Mouse (Mus musculus): ENCODE measurements around the gene Asb17. TPM values are rescaled to one million over a fixed set of nuclear protein-coding genes. Genes with fewer than 3 reads are reported as not detected.

Asb17 gene
- polyA plus RNA-seq, 1 experiment, result 0.16 TPM

GRCm38 (mm10) chr3:153837593-153837992 is 6.4 kb upstream of the Asb17 start:
- no peaks in the 10 kb centered on the region for H3K4me1 ChIP-seq (ENCODE audit: control insufficient read depth, insufficient read depth, insufficient read length)
- no peak for DNase-seq (ENCODE audit: low read depth in 1 of 2, low spot score in 2 of 2)
- H3K36me3 ChIP-seq (ENCODE audit: control insufficient read depth, insufficient read depth, low read length), result no peaks in the 10 kb centered on the region
- TF ChIP-seq POLR2A (IDR thresholded peaks at IDR 0.05; ENCODE audit: low read depth, low read length) (no peak), CTCF (IDR thresholded peaks at IDR 0.05; ENCODE audit: extremely low read depth, insufficient read depth, insufficient read length, insufficient replicate concordance) (no peak)
- H3K4me3 ChIP-seq (ENCODE audit: extremely low read depth, insufficient read depth, insufficient read length), result no peak overlapping the region
- H3K27me3 ChIP-seq (ENCODE audit: control insufficient read depth, insufficient read depth, low read length), result no peaks in the 10 kb centered on the region
- WGBS, result 37% methylated on average over 4 of the region's 4 CpGs
- no peak overlapping the region for H3K27ac ChIP-seq (ENCODE audit: insufficient read depth, low read length)

- H3K4me3 ChIP-seq (ENCODE audit: extremely low read depth, insufficient read depth, insufficient read length), result no peak overlapping the region
- TF ChIP-seq CTCF (IDR thresholded peaks at IDR 0.05; ENCODE audit: extremely low read depth, insufficient read depth, insufficient read length, insufficient replicate concordance) (no peak), POLR2A (IDR thresholded peaks at IDR 0.05; ENCODE audit: low read depth, low read length) (no peak)
- H3K27me3 ChIP-seq (ENCODE audit: control insufficient read depth, insufficient read depth, low read length), result no peaks in the 10 kb centered on the region
- H3K27ac ChIP-seq (ENCODE audit: insufficient read depth, low read length), result no peak overlapping the region
- H3K4me1 ChIP-seq (ENCODE audit: control insufficient read depth, insufficient read depth, insufficient read length), result no peaks in the 10 kb centered on the region; the same call in 1 of the 2 replicates
- DNase-seq (ENCODE audit: low read depth in 1 of 2, low spot score in 2 of 2), result no peak
- H3K36me3 ChIP-seq (ENCODE audit: control insufficient read depth, insufficient read depth, low read length), result no peaks in the 10 kb centered on the region
- WGBS, result 95% methylated on average over 9 of the region's 9 CpGs
Observed at GRCm38 (mm10) chr3:153844757-153845156, 748 bp downstream of the Asb17 start.

- 68% methylated on average over 2 of the region's 2 CpGs for WGBS
- H3K27me3 ChIP-seq (ENCODE audit: control insufficient read depth, insufficient read depth, low read length), result no peaks in the 10 kb centered on the region
- DNase-seq (ENCODE audit: low read depth in 1 of 2, low spot score in 2 of 2), result no peak
- no peak overlapping the region for H3K27ac ChIP-seq (ENCODE audit: insufficient read depth, low read length)
- H3K36me3 ChIP-seq (ENCODE audit: control insufficient read depth, insufficient read depth, low read length), result no peaks in the 10 kb centered on the region
- no peaks in the 10 kb centered on the region; the same call in 1 of the 2 replicates for H3K4me1 ChIP-seq (ENCODE audit: control insufficient read depth, insufficient read depth, insufficient read length)
- H3K4me3 ChIP-seq (ENCODE audit: extremely low read depth, insufficient read depth, insufficient read length), result no peak overlapping the region
- no peak for TF ChIP-seq CTCF (IDR thresholded peaks at IDR 0.05; ENCODE audit: extremely low read depth, insufficient read depth, insufficient read length, insufficient replicate concordance)
- TF ChIP-seq POLR2A (IDR thresholded peaks at IDR 0.05; ENCODE audit: low read depth, low read length), result no peak
Observed at GRCm38 (mm10) chr3:153845500-153845899, 1.5 kb downstream of the Asb17 start.

- no peaks in the 10 kb centered on the region for H3K36me3 ChIP-seq (ENCODE audit: control insufficient read depth, insufficient read depth, low read length)
- no peak overlapping the region for H3K4me3 ChIP-seq (ENCODE audit: extremely low read depth, insufficient read depth, insufficient read length)
- no peaks in the 10 kb centered on the region; the same call in 1 of the 2 replicates for H3K4me1 ChIP-seq (ENCODE audit: control insufficient read depth, insufficient read depth, insufficient read length)
- TF ChIP-seq CTCF (IDR thresholded peaks at IDR 0.05; ENCODE audit: extremely low read depth, insufficient read depth, insufficient read length, insufficient replicate concordance), result no peak
- no peak for TF ChIP-seq POLR2A (IDR thresholded peaks at IDR 0.05; ENCODE audit: low read depth, low read length)
- no peaks in the 10 kb centered on the region for H3K27me3 ChIP-seq (ENCODE audit: control insufficient read depth, insufficient read depth, low read length)
- 90% methylated on average over 4 of the region's 4 CpGs for WGBS
- no peak for DNase-seq (ENCODE audit: low read depth in 1 of 2, low spot score in 2 of 2)
- no peak overlapping the region for H3K27ac ChIP-seq (ENCODE audit: insufficient read depth, low read length)
Observed at GRCm38 (mm10) chr3:153846109-153846508, 2.1 kb downstream of the Asb17 start.

DNA sequence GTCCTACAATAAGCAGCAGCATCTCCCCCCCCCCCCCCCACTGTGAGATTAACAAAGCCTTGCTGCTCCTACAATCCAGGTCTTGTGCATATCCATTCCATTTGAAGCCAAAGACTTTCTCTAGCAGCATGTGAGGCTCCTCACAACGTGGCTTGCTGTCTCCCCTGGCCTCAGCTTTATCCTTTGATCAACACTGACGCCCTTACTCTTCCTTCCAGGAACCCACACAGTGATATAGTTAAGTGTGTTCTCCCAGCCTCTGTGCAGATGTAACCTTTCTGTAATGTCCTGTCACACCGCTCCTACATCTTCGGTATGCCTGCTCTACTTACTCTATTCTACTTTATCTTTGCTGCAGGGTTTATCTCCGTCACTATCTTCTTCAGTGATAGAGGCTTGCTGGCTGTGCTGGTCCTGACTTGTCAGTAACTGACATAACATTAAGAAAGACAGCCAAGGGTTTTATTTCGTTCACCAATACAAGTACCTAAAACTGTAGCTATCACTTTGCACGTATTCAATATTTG is 3.3 kb downstream of the Asb17 start:
- Histone ChIP-seq H3K4me1 (ENCODE audit: control insufficient read depth, insufficient read depth, insufficient read length) (no peaks in the 10 kb centered on the region; the same call in 1 of the 2 replicates), H3K36me3 (ENCODE audit: control insufficient read depth, insufficient read depth, low read length) (no peaks in the 10 kb centered on the region), H3K4me3 (ENCODE audit: extremely low read depth, insufficient read depth, insufficient read length) (no peak overlapping the region), H3K27me3 (ENCODE audit: control insufficient read depth, insufficient read depth, low read length) (no peaks in the 10 kb centered on the region), H3K27ac (ENCODE audit: insufficient read depth, low read length) (no peak overlapping the region)
- WGBS, result 81% methylated on average over 7 of the region's 7 CpGs
- TF ChIP-seq POLR2A (IDR thresholded peaks at IDR 0.05; ENCODE audit: low read depth, low read length) (no peak), CTCF (IDR thresholded peaks at IDR 0.05; ENCODE audit: extremely low read depth, insufficient read depth, insufficient read length, insufficient replicate concordance) (no peak)
- DNase-seq (ENCODE audit: low read depth in 1 of 2, low spot score in 2 of 2), result no peak

- Histone ChIP-seq H3K36me3 (ENCODE audit: control insufficient read depth, insufficient read depth, low read length) (no peaks in the 10 kb centered on the region), H3K4me1 (ENCODE audit: control insufficient read depth, insufficient read depth, insufficient read length) (no peaks in the 10 kb centered on the region; the same call in 1 of the 2 replicates), H3K27ac (ENCODE audit: insufficient read depth, low read length) (no peak overlapping the region), H3K4me3 (ENCODE audit: extremely low read depth, insufficient read depth, insufficient read length) (no peak overlapping the region), H3K27me3 (ENCODE audit: control insufficient read depth, insufficient read depth, low read length) (no peaks in the 10 kb centered on the region)
- TF ChIP-seq POLR2A (IDR thresholded peaks at IDR 0.05; ENCODE audit: low read depth, low read length), result no peak
- TF ChIP-seq CTCF (IDR thresholded peaks at IDR 0.05; ENCODE audit: extremely low read depth, insufficient read depth, insufficient read length, insufficient replicate concordance), result no peak
- no peak for DNase-seq (ENCODE audit: low read depth in 1 of 2, low spot score in 2 of 2)
- WGBS, result 7% methylated on average over 5 of the region's 5 CpGs
Observed at GRCm38 (mm10) chr3:153849368-153850015, 5.5 kb downstream of the Asb17 start.

DNA sequence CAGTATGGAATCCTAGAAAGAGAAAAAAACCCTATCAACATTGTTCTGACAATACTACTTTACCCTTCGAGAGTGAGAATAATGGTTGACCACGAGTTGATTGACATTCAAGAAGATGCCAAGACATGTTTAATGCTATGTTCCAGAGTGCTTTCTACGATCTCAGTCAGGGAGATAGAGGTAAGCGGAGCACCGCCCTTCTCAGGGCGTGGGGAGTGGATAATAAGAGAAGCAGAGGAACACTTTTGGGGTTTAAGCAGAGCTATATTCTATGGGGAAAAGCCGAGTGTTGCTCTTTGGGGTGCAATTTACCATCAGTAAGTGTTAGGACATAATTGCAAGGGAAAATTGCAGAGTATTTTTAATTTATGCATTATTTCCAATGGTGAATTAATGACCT is 6.8 kb downstream of the Asb17 start:
- WGBS, result 78% methylated on average over 7 of the region's 7 CpGs
- no peaks in the 10 kb centered on the region for H3K36me3 ChIP-seq (ENCODE audit: control insufficient read depth, insufficient read depth, low read length)
- no peak overlapping the region for H3K4me3 ChIP-seq (ENCODE audit: extremely low read depth, insufficient read depth, insufficient read length)
- no peak for DNase-seq (ENCODE audit: low read depth in 1 of 2, low spot score in 2 of 2)
- no peak overlapping the region for H3K27ac ChIP-seq (ENCODE audit: insufficient read depth, low read length)
- H3K4me1 ChIP-seq (ENCODE audit: control insufficient read depth, insufficient read depth, insufficient read length), result no peaks in the 10 kb centered on the region; the same call in 1 of the 2 replicates
- TF ChIP-seq POLR2A (IDR thresholded peaks at IDR 0.05; ENCODE audit: low read depth, low read length) (no peak), CTCF (IDR thresholded peaks at IDR 0.05; ENCODE audit: extremely low read depth, insufficient read depth, insufficient read length, insufficient replicate concordance) (no peak)
- no peaks in the 10 kb centered on the region for H3K27me3 ChIP-seq (ENCODE audit: control insufficient read depth, insufficient read depth, low read length)
